Mouse (Mus musculus): Measurements from ENCODE around the gene Mad2l2.

Mad2l2 gene

DNA sequence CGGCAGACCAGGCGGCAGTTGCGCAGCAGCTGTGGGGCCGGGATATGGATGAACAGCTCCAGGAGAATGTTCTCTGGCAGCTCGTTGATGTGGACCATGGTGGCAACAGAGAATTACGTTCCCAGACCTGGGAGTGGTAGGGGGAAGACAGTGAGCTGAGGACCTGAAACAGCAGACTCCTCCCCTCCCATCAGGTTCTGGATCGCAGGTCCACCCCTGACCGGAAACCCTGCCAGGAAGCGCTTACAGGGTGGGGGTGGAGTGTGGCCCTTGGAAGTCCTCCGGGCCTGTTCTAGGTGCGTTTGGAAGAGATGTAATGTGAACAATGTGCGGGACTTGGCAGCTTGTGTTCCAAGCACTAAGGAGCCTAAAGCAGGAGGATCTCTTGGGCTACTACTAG, 19.4 kb downstream of the Mad2l2 start:
- DNase-seq: peak; percentile 95

DNA sequence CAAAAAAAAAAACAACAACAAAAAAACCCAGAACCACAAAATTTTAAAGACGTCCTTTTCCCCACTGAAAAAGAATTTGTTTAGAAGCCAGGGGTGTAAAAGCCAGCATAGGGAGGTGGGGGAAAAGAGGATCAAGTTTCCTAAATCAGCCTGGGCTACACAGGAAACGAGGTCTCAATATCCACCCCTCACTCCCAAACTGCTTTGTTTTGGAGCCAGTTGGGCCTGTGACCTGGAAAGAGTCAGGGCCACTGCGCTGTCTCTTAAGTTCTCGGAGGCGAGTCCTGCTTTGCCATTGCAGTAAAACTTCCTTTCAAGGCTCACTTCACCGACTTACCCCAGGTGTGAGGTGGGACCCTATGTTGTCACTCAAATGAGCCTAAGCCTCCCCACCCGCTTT, 20.1 kb downstream of the Mad2l2 start:
- no peak for DNase-seq

DNA sequence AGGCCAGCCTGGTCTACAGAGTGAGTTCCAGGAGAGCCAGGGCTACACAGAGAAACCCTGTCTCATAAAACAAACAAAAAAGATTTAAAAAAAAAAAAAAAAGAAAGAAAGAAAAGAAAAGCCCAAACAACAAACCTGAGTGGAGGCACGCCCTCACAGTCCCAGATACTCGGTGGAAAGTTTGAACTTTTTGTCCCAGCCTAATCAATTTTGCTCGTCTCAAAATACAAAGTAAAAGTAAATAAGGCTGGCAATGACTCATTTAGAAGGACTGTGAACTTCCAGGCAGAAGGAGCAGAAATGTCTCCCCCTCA, 20.7 kb downstream of the Mad2l2 start:
- no peak for DNase-seq

DNA sequence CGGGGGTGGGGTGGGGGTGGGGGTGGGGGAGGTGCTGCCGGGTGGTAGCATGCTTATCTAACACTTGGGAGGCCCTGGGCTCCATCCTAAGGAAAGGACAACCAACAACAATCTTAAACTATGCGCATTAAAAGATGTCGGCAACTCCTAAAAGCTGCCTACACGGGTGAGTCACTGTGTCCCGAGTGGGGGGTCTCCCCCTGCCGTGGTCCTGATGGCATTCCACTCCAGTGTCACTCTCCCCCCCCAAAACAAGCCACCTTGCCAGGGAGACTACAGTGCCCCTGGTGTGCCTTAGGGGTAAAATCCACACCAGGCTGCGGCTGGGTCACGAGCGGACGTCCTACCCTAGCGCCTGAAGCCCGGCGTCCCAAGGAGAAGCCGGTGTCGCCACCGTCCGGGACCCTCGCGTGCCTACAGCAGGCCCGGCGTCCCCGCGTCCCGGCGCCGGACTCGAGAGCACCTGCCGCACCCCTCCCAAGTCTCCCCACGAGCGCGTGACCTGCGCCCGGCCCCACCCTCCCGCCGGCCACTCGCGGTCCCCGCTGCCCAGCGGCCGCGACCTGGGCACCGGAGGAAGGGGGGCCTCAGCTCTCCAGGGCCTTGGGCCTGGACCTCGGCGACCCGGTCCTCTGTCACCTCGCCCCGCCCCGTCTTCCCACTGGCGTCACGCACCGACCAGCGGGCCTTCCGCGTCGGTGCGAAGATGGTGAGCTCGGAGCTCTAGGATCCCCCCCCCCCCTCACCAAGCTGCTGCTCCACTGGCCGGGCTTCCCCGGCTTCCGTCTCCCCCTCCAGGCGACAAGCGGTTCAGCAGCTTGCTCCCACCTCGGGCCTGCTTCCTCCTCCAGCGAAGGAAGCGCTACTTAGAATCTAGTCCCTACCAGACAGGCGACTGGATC, 21.3 kb downstream of the Mad2l2 start, which contains the start of gene Fbxo6:
TSS of gene Fbxo6 (minus strand) at position 874 of the 902 bp plus-strand sequence.
- DNase-seq: peak; percentile 99

DNA sequence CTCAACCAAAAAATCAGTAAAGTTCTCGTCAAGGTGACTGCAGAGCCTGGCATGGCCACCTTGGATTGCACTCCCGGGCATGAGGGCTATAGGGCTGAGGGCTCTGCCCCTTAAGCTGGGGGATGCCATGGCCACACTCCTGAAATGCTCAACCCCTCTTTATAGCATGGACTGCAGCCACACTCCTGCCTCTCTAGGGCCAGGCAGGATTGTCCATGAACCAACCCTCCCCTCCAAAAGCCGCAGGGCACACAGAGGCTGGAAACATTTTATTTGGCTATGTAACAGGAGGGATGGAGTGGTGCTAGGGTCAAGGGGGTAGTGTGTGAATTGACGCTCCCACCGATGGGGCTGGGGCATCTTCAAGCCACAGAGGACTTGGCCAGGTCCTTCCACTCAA, 22.4 kb downstream of the Mad2l2 start:
- peak; percentile 92 for DNase-seq

DNA sequence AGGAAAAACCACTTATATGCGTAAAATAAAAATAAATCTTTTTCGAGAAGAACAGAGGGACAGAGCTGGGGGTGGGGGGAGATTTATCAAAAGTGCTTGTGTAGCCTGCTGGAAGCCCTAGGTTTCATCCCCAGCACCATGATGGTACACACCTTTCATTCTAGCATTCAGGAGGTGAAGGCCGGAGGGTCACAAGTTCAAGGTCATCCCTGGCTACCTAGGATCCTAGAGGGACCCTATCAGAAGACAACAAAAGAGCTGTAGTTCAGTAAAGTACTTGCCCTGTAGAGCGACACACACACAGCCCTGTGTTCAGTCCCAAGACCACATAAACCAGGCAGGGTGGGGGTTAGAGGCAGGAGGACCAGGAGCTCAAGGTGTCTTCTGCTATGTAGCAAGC, 23.8 kb downstream of the Mad2l2 start:
- DNase-seq: no peak

DNA sequence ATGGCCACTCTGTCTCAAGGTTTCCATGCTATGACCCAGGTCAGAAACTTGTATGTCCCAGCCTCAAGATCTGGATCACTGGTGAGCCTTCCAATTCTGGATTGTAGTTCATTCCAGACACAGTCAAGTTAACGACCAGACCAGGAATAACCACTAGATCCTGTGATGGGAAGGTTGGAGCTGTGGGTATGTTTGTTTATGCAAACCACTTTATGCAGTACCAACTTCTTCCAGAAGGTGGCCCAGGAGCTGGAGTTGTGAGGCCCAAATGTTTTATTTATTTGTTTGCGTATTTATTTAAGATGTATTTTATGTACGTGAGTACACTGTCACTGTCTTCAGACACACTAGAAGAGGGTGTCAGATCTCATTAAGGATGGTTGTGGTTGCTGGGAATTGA, 24.8 kb downstream of the Mad2l2 start:
- DNase-seq: no peak

DNA sequence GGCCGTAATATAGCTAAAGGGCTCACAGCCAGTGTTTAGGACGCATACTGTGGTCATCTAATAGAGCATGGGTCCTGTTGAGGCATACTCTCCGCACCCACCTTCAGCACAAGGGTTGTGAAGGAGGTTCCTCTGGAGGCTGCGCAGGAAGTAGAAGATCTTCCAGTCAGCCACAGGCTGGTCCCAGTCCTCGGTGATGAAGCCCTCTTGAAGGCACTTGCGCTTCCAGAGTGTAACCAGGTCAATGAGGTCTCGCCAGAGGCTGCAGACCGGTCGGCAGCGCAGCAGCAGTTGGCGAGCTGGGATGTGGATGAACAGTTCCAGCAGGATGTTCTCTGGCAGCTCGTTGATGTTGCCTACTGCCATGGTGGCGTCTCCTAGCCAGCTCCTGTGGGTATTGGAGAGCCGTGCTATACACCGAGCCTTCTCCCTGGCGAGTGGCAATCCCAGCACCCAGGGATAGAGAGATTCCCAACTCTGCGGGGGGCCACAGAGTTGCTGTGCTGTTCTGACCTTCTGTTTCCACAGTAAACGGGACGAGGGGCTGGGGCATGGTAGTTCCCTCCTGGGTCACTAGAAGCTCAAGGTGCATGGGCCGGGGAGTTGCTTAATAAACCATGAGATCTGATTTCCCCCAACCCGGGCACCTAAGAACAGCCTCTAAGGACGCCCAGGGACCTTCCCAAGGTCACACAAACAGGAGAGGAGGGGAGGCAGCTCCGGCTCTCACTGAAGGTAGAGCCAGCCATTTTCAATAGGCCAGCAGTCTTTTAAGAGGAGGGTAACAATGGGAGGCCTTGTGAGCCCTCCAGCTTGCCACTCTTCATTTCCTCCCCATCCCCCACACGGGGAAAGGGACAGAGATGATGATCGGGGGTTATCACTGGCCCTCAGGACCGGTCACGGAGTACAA, 28.5 kb downstream of the Mad2l2 start:
- peak; percentile 93 for DNase-seq

DNA sequence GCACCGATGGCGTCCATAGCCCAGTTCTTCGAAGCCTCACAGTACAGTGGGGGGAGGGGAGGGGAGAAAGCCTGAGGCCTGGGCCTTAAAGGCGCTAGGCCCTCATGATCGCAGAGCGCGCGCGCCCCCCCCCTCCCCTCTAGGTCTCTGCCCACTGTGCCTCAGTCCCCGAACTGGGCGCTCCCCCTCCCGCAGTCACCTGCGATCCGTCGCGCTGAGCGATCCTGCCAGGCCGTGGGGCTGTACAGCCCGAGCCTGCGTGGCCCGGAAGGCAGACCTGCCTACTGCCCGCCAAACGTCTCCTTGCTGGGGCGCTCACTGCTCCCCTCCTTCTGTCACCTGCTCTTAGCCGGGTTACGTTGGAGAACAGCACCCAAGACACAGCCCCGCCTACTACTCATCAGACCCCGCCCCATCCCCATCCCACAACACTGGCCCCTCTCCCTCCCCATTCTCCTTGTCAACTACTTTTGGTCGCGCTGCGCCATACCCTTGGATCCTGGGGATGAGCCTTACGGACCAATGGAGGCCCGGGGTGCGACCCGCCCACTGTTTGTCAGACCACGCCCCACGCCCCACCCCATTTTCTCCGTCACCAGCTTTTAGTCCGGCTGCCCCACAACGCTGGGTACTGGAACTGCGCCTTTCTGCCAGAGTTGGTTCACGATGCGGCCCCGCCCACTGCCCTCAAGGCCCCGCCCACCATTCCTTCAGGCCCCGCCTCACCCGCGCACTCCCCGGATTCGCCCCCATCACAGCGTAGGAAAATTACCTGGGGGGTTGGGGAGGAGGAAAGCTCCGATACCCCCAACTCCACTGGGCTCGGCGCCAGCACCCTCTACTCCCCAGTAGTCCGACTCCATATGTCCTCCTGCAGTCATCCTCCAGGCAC, 29.6 kb downstream of the Mad2l2 start:
- peak; percentile 99 for DNase-seq

DNA sequence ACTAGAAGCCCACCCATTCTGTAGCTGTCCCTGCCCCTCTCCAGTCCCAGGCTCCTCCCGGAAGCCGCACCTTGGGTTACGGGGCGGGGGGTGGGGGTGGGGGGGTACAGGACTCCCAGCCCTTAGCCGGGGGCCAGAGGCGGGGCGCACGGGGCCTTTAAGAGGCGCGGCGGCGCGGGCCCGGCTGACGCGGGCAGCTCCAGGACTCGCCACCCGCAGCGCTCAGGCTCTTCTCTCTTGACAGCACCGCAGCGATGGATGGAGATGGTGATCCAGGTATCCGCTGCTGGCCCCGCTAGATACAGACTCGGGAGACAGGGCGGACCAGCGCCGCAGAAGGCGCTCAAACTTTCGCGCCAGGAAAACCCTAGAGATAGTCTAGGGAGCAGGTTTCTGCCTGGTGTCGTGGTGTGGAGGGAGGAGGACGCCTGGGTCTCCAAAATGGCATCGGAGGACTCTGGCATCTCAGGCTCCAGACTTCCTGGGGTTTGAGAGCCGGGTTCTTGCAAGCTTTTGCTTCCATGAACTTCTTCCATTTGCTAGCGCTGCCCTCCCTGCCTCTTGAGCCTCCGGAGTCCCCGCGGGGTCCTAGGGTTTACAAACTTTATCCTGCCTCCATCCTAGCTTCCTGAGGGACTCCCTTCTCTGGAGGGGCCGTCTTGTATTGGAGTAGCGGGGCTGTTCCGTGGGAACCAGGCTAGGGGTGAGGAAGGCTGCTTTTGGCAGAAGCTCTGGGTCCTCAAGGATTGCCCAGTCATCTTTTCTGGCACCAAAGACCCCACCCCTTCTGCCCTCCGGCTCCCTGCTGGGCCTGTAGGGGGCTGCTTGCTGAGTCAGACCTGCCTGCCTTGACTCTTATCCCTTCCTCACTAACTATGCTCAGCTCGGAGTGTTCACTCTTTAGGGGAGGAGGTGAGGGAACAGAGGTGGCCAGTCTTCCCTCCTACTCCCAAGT, 30.5 kb downstream of the Mad2l2 start, which contains the start of the genes Fbxo44 and Fbxo2:
TSS of gene Fbxo44 (minus strand) at position 47 of the 955 bp plus-strand sequence.
TSS of gene Fbxo2 (plus strand) at position 186 of the 955 bp plus-strand sequence.
- DNase-seq: no peak

DNA sequence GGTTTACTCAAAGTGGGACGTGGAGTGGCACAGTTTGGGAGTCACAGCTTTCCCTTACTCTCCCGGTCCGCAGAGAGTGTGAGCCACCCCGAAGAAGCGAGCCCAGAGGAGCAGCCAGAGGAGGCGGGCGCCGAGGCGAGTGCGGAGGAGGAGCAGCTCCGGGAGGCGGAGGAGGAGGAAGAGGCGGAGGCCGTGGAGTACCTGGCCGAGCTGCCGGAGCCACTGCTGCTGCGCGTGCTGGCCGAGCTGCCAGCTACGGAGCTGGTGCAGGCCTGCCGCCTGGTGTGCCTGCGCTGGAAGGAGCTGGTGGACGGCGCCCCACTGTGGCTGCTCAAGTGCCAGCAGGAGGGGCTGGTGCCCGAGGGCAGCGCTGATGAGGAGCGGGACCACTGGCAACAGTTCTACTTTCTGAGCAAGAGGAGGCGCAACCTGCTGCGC, 33.8 kb downstream of the Mad2l2 start:
- DNase-seq: peak; percentile 97

DNA sequence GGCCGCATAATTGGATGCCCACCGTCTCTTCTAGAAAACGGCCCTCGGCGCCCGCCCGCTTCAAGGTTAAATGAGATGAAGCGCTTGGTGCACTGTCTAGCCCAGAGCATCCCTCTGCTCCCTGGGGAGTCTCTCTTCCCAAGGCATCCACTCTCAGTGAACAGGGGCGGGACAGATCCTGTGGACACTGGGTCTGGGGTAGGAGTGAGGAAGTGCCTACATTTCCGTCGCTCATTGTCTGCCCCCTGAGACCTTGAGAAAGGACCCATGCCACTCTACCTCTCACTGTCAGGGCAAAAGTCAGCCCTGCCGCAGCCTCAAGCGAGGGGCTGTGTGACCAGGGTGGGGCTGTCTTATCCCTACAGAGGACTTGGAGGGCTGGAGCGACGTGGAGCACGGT, 34.3 kb downstream of the Mad2l2 start:
- peak; percentile 92 for DNase-seq

DNA sequence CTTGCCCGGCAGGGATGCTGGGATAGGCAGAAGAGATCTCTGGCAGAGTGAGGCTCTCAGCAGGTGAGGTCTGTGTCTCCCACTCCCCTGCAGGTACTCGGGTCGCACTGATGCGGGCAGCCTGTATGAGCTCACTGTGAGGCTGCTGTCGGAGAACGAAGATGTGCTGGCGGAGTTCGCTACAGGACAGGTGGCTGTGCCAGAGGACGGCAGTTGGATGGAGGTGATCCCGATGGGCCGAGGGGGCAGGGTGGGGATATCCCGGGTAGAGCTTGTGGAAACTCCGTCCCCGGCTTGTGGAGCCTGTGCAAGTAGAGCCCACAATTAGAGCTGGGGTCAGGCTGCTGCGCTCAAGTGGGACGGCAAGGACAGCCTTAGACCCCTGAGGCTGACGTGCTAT, 35.4 kb downstream of the Mad2l2 start:
- DNase-seq: no peak

DNA sequence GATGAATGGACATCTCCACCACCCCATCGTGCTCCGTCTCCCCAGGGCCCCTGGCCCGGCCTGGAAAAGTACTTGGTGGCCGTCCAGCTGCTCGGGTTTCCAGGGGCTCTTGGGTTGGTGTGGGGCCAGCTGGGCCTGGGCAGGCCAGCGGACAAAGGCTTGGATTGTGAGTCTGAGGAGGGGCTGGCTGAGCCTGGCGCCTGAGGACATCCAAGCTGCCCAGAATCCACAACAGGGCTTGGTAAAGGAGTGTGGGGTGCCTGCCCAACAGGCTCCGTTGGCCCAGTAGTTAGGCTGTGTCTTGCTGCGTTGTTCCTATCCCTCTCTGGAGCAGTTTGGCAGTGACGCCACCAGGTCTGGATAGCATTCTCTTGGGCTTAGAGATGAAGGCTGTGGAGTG, 36.2 kb downstream of the Mad2l2 start:
- DNase-seq: peak; percentile 91

DNA sequence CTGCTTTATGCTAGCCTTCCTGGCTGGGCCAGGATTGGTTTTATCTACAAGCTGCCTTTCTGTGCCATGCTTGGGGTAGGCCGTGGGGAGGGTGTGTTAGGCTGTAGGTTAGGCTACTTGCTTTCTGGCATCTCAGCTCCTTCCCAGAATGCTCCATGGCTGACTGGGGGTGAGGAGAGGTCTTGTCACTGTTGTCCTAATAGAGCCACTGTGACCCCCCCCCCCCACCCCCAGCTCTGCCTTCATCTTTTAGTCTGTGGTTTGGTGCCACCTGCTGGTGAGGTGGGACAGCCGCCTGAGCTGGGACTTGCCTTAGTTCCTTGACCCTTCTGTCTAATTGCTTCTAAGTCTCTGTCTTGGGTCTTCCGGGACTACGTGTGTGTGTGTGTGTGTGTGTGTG, 36.8 kb downstream of the Mad2l2 start:
- peak; percentile 93 for DNase-seq

DNA sequence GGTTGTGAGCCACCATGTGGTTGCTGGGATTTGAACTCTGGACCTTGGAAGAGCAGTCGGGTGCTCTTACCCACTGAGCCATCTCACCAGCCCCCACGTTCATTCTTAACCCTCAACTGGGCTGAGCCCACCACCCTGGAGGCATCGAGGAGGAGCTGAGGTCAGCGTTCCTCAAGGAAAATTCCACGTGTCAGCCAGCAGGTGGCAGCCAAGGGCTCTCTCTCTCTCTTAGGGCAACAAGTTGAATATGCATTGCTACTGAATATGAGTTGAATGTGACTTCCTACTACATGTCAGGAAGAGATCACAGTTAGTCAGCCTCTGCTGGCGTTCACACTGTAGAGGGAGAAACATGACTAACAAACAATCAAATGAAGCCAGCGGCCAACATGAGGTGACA, 38.1 kb downstream of the Mad2l2 start:
- no peak for DNase-seq

DNA sequence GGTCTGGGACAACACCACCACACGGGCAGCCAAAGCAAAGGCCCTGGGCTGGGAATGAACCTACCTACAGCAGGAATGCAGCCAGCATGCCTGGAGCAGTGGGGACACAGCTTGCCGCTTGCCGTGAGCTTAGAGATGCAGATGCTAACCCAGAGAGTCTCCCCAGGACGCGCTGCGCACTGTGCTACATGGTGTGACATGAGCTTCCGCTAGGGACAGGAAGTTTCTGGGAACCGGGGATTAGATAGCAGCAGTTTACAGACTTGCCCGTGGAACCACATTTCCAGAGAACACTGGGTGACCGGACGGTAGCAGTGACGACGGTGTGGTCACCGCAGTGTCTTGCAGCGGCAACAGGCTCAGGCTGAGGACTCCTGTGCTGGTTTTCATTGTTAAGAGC, 39.4 kb downstream of the Mad2l2 start:
- DNase-seq: no peak

DNA sequence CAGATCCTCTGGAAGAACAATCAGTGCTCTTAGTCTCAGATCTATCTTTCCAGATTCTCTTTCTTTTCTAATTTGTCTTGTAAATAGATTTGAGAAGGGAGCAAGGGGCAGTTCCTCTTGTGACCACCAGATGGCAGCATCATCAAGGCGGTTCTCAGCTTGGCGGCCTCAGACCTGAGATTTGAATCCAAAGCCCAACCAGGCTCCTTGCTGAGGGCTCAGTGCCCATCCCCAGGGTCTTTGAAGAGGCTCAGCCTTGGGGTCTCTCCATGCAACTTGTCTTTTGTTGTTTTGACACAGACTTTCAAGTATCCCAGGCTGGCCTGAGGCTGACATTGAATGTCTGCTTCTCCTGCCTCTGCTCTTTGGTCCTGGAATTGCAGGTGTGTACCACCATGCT, 40.7 kb downstream of the Mad2l2 start:
- DNase-seq: no peak

DNA sequence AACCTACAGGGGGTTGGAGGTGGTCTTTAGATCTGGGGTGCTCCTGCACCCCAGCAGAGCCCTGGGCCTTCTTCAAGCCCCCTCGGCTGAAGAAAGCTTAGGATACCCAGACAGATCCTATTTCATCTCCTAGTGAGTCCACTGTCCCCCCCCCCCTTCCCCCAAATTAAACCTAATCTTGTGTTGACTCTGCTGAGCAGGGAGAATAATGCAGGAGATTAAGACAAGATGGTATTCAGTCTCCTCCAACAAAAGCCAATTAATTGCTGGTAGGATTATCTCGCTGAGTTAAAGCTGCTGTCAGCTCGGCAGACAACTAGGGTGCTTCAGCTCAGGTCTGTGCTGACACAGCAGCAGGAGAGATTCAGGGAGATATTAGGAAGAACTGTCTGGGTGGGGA, 41.1 kb downstream of the Mad2l2 start:
- DNase-seq: no peak

DNA sequence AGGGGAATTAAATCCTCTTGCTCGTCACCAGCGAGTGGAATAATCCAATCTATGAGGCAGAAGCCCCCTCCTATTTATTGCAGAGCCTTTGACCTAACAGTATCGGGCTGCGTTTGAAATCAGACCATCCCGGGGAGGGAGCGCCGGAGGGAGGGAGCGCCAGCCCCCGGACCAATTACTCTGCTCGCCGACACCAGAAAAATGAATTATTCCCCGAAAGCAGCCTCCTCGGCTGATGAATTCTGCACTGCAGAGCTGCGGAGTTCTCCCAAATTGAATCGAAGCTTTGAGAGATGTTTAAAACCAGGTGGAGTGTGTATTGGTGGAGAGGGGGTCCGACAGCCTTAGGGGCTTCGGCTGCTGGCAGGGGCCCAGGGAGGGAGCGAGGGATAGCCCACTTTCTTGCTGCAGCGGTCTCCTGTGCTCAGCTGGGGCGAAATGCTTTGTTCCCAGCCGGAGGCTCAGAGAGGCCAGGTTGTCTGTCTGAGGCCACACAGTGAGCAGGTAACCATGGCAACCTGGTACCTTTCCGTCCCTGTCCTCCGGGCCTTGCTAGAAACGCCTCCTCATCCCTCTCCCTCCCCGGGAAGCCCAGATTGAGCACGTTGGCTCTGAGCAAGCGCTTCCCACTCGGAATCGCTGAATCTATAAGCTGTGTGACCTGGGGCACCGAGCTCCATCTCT, 43.8 kb downstream of the Mad2l2 start:
- DNase-seq: no peak

DNA sequence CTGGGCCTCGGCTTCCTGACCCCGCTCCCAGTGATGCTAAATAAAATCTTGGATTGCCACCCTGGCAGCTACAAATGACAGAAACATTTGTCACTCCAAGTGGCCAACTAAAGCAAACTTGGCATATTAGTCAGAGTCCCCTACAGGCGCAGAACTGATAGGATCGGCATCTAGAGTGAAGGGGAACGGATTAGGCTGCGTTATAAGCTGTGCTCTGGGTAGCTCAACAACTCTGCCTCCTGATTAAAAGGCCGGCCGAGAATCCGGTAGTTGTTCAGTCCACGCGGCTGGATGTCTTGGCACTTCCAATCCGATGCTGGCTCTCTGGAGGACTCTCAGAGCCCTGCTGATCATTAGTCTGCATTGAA, 44.3 kb downstream of the Mad2l2 start:
- DNase-seq: no peak

All from heart, adult 11 months (tissue).